Mouse (Mus musculus) gastrocnemius, adult 2 months (tissue): ENCODE measurements at regions not wholly inside any gene's neighbourhood (a gene's known extent, or its start where the extent isn't known, plus 50 kb on each side); places are given as distances from the start of the nearest gene placed in this dataset.

ENCODE experiments used
- DNase-seq: peaks from one replicate; pipeline ENCODE4 v3.0.0; 2022
- H3K27ac ChIP-seq: fragments of 200-600 bp; 2 replicates; pipeline ENCODE4 v1.8.1; 2022; ENCODE audit warnings: mild to moderate bottlenecking
- H3K4me3 ChIP-seq: fragments of 200-600 bp; 2 replicates; pipeline ENCODE4 v1.8.1; 2022; ENCODE audit warnings: mild to moderate bottlenecking, moderate library complexity
- CTCF ChIP-seq: fragments of 200-600 bp; IDR thresholded peaks from 2 replicates; pipeline ENCODE4 v1.8.1; 2022; ENCODE audit warnings: antibody characterized with exemption, mild to moderate bottlenecking, moderate library complexity
- intact Hi-C: fragments of 180-260 bp; cut with DNase I; formaldehyde crosslinking; loops from one replicate; pipeline ENCODE4 v1.15.1; 2025

GRCm38 (mm10) chr3:41290535-41291307 lies 207.9 kb upstream of the Pgrmc2 start:
- H3K4me3 ChIP-seq, result no peak overlapping the region
- no peak for DNase-seq
- no peak for TF ChIP-seq CTCF
- H3K27ac ChIP-seq, result no peak overlapping the region
- intact Hi-C loops, result no loop called here

GRCm38 (mm10) chr3:41288735-41289134 lies 205.9 kb upstream of the Pgrmc2 start:
- TF ChIP-seq CTCF, result no peak
- peak; percentile 24 for DNase-seq
- Histone ChIP-seq H3K27ac (no peak overlapping the region), H3K4me3 (no peak overlapping the region)
- intact Hi-C loops, result no loop called here

GRCm38 (mm10) chr3:41288066-41288465 lies 205.2 kb upstream of the Pgrmc2 start:
- Histone ChIP-seq H3K4me3 (no peak overlapping the region), H3K27ac (no peak overlapping the region)
- no peak for TF ChIP-seq CTCF
- intact Hi-C loops, result no loop called here
- DNase-seq, result no peak

GRCm38 (mm10) chr3:41285336-41285735 lies 202.5 kb upstream of the Pgrmc2 start:
- intact Hi-C loops, result no loop called here
- TF ChIP-seq CTCF, result no peak
- DNase-seq, result peak; percentile 23
- Histone ChIP-seq H3K27ac (peak overlapping the region; percentile 68), H3K4me3 (no peak overlapping the region)

GRCm38 (mm10) chr3:41284897-41285296 lies 202.1 kb upstream of the Pgrmc2 start:
- peak; percentile 73 for DNase-seq
- H3K27ac ChIP-seq, result peak overlapping the region; percentile 68
- H3K4me3 ChIP-seq, result no peak overlapping the region
- intact Hi-C loops, result no loop called here
- TF ChIP-seq CTCF, result no peak

GRCm38 (mm10) chr3:41282431-41283037 lies 199.7 kb upstream of the Pgrmc2 start:
- no peak for DNase-seq
- no peak overlapping the region for H3K27ac ChIP-seq
- no peak for TF ChIP-seq CTCF
- intact Hi-C loops, result no loop called here
- H3K4me3 ChIP-seq, result no peak overlapping the region

- DNase-seq, result no peak
- no peak overlapping the region for H3K27ac ChIP-seq
- no peak for TF ChIP-seq CTCF
- no peak overlapping the region for H3K4me3 ChIP-seq
- intact Hi-C loops, result no loop called here
These were observed 193.2 kb upstream of the Pgrmc2 start for GRCm38 (mm10) chr3:41276096-41276495.

GRCm38 (mm10) chr3:41268516-41268915 lies 185.7 kb upstream of the Pgrmc2 start:
- no peak for TF ChIP-seq CTCF
- intact Hi-C loops, result no loop called here
- Histone ChIP-seq H3K27ac (no peak overlapping the region), H3K4me3 (no peak overlapping the region)
- DNase-seq, result no peak

- Histone ChIP-seq H3K27ac (no peak overlapping the region), H3K4me3 (no peak overlapping the region)
- DNase-seq, result no peak
- intact Hi-C loops, result no loop called here
- TF ChIP-seq CTCF, result no peak
These were observed 183.4 kb upstream of the Pgrmc2 start for GRCm38 (mm10) chr3:41266216-41266615.

GRCm38 (mm10) chr3:41265399-41265798 lies 182.6 kb upstream of the Pgrmc2 start:
- DNase-seq, result no peak
- TF ChIP-seq CTCF, result no peak
- intact Hi-C loops, result no loop called here
- no peak overlapping the region for H3K27ac ChIP-seq
- no peak overlapping the region for H3K4me3 ChIP-seq

GRCm38 (mm10) chr3:41258291-41258690 lies 175.4 kb upstream of the Pgrmc2 start:
- Histone ChIP-seq H3K27ac (peak overlapping the region; percentile 20; the same call in 1 of the 2 replicates), H3K4me3 (no peak overlapping the region)
- intact Hi-C loops, result no loop called here
- peak; percentile 59 for DNase-seq
- TF ChIP-seq CTCF, result no peak

GRCm38 (mm10) chr3:41244960-41245359 lies 162.1 kb upstream of the Pgrmc2 start:
- intact Hi-C loops, result no loop called here
- TF ChIP-seq CTCF, result no peak

GRCm38 (mm10) chr3:41241856-41242552 lies 159.2 kb upstream of the Pgrmc2 start:
- DNase-seq, result no peak
- no peak overlapping the region for H3K27ac ChIP-seq
- TF ChIP-seq CTCF, result no peak
- H3K4me3 ChIP-seq, result no peak overlapping the region
- intact Hi-C loops, result no loop called here

More at GRCm38 (mm10) chr3:41244960-41245359, 162.1 kb upstream of the Pgrmc2 start:
- no peak for DNase-seq
- no peak overlapping the region for H3K27ac ChIP-seq
- no peak overlapping the region for H3K4me3 ChIP-seq
